Mouse (Mus musculus): ENCODE measurements around the gene Barhl1. TPM values are rescaled to one million over a fixed set of nuclear protein-coding genes. Genes with fewer than 3 reads are reported as not detected.

Gene Barhl1
- polyA plus RNA-seq, 1 experiment from 2014 or later = not detected

GRCm38 (mm10) chr2:28860678-28861423 is 55.6 kb downstream of the Barhl1 start:
- Histone ChIP-seq H3K27me3 (replicated peaks; ENCODE audit: control insufficient read depth, insufficient read depth, low read length) (no peaks in the 10 kb centered on the region), H3K4me3 (ENCODE audit: low read depth, low read length) (no peak overlapping the region), H3K9ac (ENCODE audit: low read depth, low read length) (no peak overlapping the region), H3K4me2 (no peak overlapping the region), H3K36me3 (ENCODE audit: control insufficient read depth, insufficient read depth, low read length) (peaks cover 27% of the 10 kb centered on the region), H3K27ac (ENCODE audit: low read depth, low read length) (no peak overlapping the region), H3K4me1 (replicated peaks; ENCODE audit: control insufficient read depth, insufficient read depth, low read length) (no peaks in the 10 kb centered on the region), H3K9me3 (ENCODE audit: control insufficient read depth, low read length) (no peaks in the 10 kb centered on the region)
- 95% methylated on average over 8 of the region's 8 CpGs for WGBS
- ATAC-seq (replicated peaks; ENCODE audit: low FRiP score) = no peak
- no peak for DNase-seq (ENCODE audit: low spot score)

- no peak overlapping the region for H3K9ac ChIP-seq (ENCODE audit: low read depth, low read length)
- no peaks in the 10 kb centered on the region for H3K9me3 ChIP-seq (ENCODE audit: control insufficient read depth, low read length)
- H3K27me3 ChIP-seq (replicated peaks; ENCODE audit: control insufficient read depth, insufficient read depth, low read length) = no peaks in the 10 kb centered on the region
- no peak overlapping the region for H3K4me3 ChIP-seq (ENCODE audit: low read depth, low read length)
- H3K4me2 ChIP-seq = no peak overlapping the region
- peaks cover 25% of the 10 kb centered on the region for H3K36me3 ChIP-seq (ENCODE audit: control insufficient read depth, insufficient read depth, low read length)
- H3K4me1 ChIP-seq (replicated peaks; ENCODE audit: control insufficient read depth, insufficient read depth, low read length) = no peaks in the 10 kb centered on the region
- WGBS = 84% methylated on average over 4 of the region's 4 CpGs
- ATAC-seq (replicated peaks; ENCODE audit: low FRiP score) = no peak
- DNase-seq (ENCODE audit: low spot score) = no peak
- H3K27ac ChIP-seq (ENCODE audit: low read depth, low read length) = no peak overlapping the region
Observed at GRCm38 (mm10) chr2:28859303-28859702, 57.2 kb downstream of the Barhl1 start.

Other genes with a start within 250 kb of the Barhl1 start
- 3.5 and 4.4 TPM in 2 replicates for gene Spaca9, start 216.9 kb downstream of the Barhl1 start, polyA plus RNA-seq (2014; fragmentation: Nextera tagmentation; extraction: Ambion mirVana)
- 0.38 and 0.69 TPM in 2 replicates for gene Ak8, start 216.5 kb downstream of the Barhl1 start, polyA plus RNA-seq (2014; fragmentation: Nextera tagmentation; extraction: Ambion mirVana)
- gene Gtf3c4, start 76.3 kb downstream of the Barhl1 start, polyA plus RNA-seq (2014; fragmentation: Nextera tagmentation; extraction: Ambion mirVana) = 19.2 and 20.1 TPM in 2 replicates
- gene Ddx31, start 76.3 kb downstream of the Barhl1 start, polyA plus RNA-seq (2014; fragmentation: Nextera tagmentation; extraction: Ambion mirVana) = 15.5 and 16.4 TPM in 2 replicates
- gene Cfap77, start 138.4 kb upstream of the Barhl1 start, polyA plus RNA-seq (2014; fragmentation: Nextera tagmentation; extraction: Ambion mirVana) = 0.25 and 0.71 TPM in 2 replicates
- 11.0 and 11.1 TPM in 2 replicates for gene Ttf1, start 143.6 kb upstream of the Barhl1 start, polyA plus RNA-seq (2014; fragmentation: Nextera tagmentation; extraction: Ambion mirVana)
- 6.8 and 10.1 TPM in 2 replicates for gene Setx, start 207.5 kb upstream of the Barhl1 start, polyA plus RNA-seq (2014; fragmentation: Nextera tagmentation; extraction: Ambion mirVana)